Mouse (Mus musculus) embryonic facial prominence, embryonic 13.5 days (tissue): ENCODE measurements around the gene Rap1gap. TPM values are rescaled to one million over a fixed set of nuclear protein-coding genes. Genes with fewer than 3 reads are reported as not detected.

Experiments used
- ATAC-seq: fragments of 200-750 bp; cut with Nextera tagmentation; 2 replicates; pipeline ENCODE4 v1.8.0; 2017; ENCODE audit warnings: low read depth; ENCODE audit not compliant: insufficient number of reproducible peaks, insufficient read depth, low FRiP score, low TSS enrichment
- H3K27ac ChIP-seq: fragments of 300-500 bp; sonication (generic); 2 replicates; pipeline ENCODE4 v1.5.1; 2015; ENCODE audit warnings: moderate library complexity, mild to moderate bottlenecking, inconsistent platforms
- H3K27me3 ChIP-seq: fragments of 300-500 bp; sonication (generic); 2 replicates; pipeline ENCODE4 v1.6.1; 2015; ENCODE audit warnings: mild to moderate bottlenecking, inconsistent platforms
- H3K36me3 ChIP-seq: fragments of 300-500 bp; sonication (generic); 2 replicates; pipeline ENCODE4 v1.6.1; 2015; ENCODE audit warnings: mild to moderate bottlenecking, inconsistent platforms
- H3K4me1 ChIP-seq: fragments of 300-500 bp; sonication (generic); 2 replicates; pipeline ENCODE4 v1.6.1; 2015; ENCODE audit warnings: inconsistent platforms
- H3K4me2 ChIP-seq: fragments of 300-500 bp; sonication (generic); 2 replicates; pipeline ENCODE4 v1.6.1; 2015; ENCODE audit warnings: moderate library complexity, mild to moderate bottlenecking, inconsistent platforms
- H3K4me3 ChIP-seq: fragments of 300-500 bp; sonication (generic); 2 replicates; pipeline ENCODE4 v1.5.1; 2015; ENCODE audit warnings: mild to moderate bottlenecking, inconsistent platforms
- H3K9ac ChIP-seq: fragments of 300-500 bp; sonication (generic); 2 replicates; pipeline ENCODE4 v1.6.1; 2015; ENCODE audit warnings: mild to moderate bottlenecking, inconsistent platforms
- H3K9me3 ChIP-seq: fragments of 300-500 bp; sonication (generic); 2 replicates; pipeline ENCODE4 v1.6.1; 2016; ENCODE audit warnings: inconsistent platforms
- WGBS: fragments of 180-500 bp; shearing (Covaris S2); methylation state at CpG from one replicate; pipeline ENCODE4 v1.1.7; 2015; ENCODE audit warnings: mixed read lengths; 5-methylcytosine and 5-hydroxymethylcytosine counted together
- polyA plus RNA-seq: library from polyadenylated mRNA; unstranded; fragments of >200 nt; fragmentation: Nextera tagmentation; extraction: Ambion mirVana; gene quantifications from 2 replicates; pipeline ENCODE4 v1.2.1, GENCODE M21; 2015

The Rap1gap gene
- polyA plus RNA-seq, 1 experiment from 2014 or later, result 15.7 TPM

DNA sequence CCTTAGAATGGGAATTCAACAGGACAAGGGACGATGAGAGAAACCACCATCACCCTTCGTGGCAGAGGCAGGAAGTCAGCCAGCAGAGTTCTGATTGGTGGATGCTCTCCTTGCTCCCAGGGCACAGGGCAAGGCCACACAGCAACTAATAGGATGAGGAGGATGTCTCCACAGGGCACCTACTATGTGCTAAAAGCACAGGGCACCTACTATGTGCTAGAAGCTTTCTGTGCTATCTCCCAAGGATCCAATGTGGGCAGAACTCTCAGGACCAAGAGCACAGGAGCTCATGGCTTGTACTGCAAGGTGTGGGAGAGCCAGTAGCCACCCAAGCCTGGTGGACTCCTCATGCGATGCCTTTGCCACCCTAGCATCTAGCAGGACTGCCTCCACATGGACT lies 107.2 kb downstream of the Rap1gap start:
- Histone ChIP-seq H3K4me3 (no peak overlapping the region), H3K27ac (no peak overlapping the region), H3K36me3 (no peaks in the 10 kb centered on the region), H3K9me3 (no peaks in the 10 kb centered on the region), H3K27me3 (no peaks in the 10 kb centered on the region), H3K4me2 (no peak overlapping the region), H3K4me1 (peaks cover 60% of the 10 kb centered on the region), H3K9ac (no peak overlapping the region)
- WGBS, result 69% methylated on average over 3 of the region's 3 CpGs
- no peak for ATAC-seq

DNA sequence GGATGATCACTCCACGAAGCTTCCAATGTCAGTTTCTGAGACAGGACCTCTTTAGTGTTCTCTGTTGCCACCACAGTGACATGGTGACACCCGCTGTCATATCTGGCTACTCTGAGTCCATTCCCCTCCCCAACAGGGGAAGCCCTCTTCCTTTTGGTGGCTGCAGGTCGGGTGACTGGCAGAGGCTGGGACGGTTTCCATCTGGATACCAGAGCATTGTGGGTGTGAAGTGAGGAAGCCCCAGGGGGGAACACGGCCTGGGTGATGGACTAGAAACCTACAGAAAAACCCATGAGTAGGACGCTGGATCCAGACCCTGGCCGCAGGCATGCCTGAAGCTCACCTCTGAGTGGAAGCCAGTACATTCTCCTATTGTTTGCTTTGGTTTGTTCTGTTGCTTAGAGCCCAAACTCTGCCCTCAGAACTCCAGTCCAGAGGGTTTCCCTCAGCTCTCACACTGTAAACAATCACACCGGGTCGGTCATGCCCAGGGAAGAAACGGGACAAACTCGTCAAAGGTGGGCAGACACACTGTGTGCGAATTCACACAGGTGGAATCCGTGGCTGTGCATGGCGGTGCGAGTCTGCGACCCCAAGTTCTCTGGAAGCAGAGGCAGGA lies 108.0 kb downstream of the Rap1gap start:
- H3K4me1 ChIP-seq, result peaks cover 60% of the 10 kb centered on the region
- WGBS, result 80% methylated on average over 16 of the region's 16 CpGs

DNA sequence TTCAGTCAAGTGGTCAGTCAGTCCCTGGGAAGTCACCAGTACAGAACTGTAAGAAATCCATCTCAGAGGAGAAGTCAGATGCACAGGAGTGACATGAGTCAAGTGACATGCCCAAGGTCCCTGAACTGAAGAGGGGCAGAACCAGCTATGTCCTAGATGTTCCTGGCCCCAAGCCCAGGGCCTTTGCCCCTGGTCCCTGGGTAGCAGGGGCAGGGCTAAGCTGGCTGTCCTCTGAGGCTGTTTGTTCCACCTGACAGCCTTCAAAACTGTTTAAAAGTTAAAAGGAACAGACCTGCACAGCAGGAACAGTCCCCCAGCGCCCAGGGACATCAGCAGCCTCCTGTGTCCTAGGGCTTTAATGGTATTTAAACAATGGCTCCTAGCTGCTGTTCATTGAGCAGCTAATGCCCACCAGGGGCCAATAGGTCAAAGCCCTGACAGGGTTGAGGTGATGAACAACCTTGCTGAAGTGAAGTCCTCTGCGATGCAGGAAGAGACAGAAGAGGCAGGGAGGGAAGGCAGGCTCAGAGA lies 108.9 kb downstream of the Rap1gap start:
- no peaks in the 10 kb centered on the region for H3K36me3 ChIP-seq
- no peaks in the 10 kb centered on the region for H3K27me3 ChIP-seq
- no peak overlapping the region for H3K4me3 ChIP-seq
- 30% methylated on average over 2 of the region's 2 CpGs for WGBS
- H3K4me1 ChIP-seq, result peaks cover 60% of the 10 kb centered on the region
- peak overlapping the region; percentile 81 for H3K27ac ChIP-seq
- no peak overlapping the region for H3K9ac ChIP-seq
- no peak for ATAC-seq
- H3K9me3 ChIP-seq, result no peaks in the 10 kb centered on the region
- no peak overlapping the region for H3K4me2 ChIP-seq

More for the DNA sequence above, 108.0 kb downstream of the Rap1gap start:
- no peak overlapping the region for H3K9ac ChIP-seq
- H3K9me3 ChIP-seq, result no peaks in the 10 kb centered on the region
- ATAC-seq, result no peak
- H3K27ac ChIP-seq, result no peak overlapping the region
- H3K4me3 ChIP-seq, result no peak overlapping the region
- H3K27me3 ChIP-seq, result no peaks in the 10 kb centered on the region
- no peaks in the 10 kb centered on the region for H3K36me3 ChIP-seq
- H3K4me2 ChIP-seq, result no peak overlapping the region

DNA sequence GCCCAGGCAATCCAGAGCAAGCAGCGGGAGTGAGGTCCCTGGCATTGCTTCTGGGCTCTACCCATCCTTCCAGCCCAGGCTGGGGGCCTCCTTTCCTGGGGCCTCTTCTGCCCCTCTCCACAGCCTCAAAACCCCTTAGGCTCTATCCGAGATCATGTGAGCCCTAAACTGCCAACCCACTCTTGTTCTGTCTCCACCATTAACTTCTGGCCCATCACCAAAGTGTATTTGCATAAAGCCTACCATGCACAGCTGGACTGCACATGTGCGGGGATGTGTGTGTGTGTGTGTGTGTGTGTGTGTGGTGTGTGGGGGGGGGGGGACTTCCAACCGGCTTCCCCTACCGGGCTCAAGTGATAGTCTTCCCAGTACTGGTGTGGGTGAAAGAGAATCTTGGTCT lies 109.5 kb downstream of the Rap1gap start:
- Histone ChIP-seq H3K9ac (no peak overlapping the region), H3K36me3 (no peaks in the 10 kb centered on the region), H3K9me3 (no peaks in the 10 kb centered on the region), H3K4me1 (peaks cover 59% of the 10 kb centered on the region), H3K4me3 (no peak overlapping the region), H3K27ac (peak overlapping the region; percentile 81), H3K27me3 (no peaks in the 10 kb centered on the region), H3K4me2 (no peak overlapping the region; the same call in 1 of the 2 replicates)
- ATAC-seq, result peak; percentile 62
- WGBS, result 29% methylated on average over 5 of the region's 5 CpGs

DNA sequence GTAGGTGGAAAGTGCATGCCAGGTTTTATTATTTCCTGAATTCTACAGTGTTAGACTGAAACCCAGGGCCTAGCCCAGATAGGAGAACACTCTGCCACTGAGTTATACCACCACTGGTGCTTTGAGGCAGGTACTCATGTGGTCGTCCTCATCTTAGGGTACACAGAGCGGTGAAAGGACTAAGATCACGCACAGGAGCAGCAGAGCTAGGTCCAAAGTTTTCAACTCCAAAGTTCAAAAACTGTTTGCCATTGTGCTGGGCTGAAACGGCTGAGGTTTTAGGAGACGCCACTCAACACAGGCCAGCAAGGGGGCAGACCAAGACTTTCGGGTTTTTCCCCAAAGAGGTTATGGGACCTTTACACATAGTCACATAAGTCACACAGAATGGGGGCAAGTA lies 110.0 kb downstream of the Rap1gap start:
- H3K27ac ChIP-seq, result peak overlapping the region; percentile 81
- no peak overlapping the region for H3K4me2 ChIP-seq
- H3K9me3 ChIP-seq, result no peaks in the 10 kb centered on the region
- no peaks in the 10 kb centered on the region for H3K36me3 ChIP-seq
- ATAC-seq, result no peak
- no peaks in the 10 kb centered on the region for H3K27me3 ChIP-seq
- WGBS, result 85% methylated on average over 6 of the region's 6 CpGs
- no peak overlapping the region for H3K9ac ChIP-seq
- peaks cover 57% of the 10 kb centered on the region for H3K4me1 ChIP-seq
- no peak overlapping the region for H3K4me3 ChIP-seq

DNA sequence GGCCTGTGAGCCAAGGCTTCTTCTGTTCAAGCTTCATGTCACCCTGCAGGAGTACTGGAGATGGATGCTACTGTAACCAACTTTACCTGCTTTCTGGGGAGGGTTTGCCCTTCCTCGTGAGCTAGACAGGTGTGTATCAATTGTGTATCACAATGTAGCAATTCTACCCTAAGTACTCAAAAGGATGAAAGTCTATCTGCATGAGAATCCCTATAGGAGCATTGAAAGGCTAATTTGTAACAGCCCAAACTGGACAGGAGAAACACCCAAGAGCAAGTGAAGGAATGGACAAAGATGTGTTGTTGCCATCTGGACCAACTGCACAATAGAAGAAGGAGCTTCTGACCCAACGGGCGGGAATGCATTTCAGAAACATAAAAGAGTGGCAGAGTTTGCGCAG lies 113.3 kb downstream of the Rap1gap start:
- peaks cover 33% of the 10 kb centered on the region for H3K4me1 ChIP-seq
- no peak overlapping the region for H3K4me2 ChIP-seq
- 0 out of 2 replicates have a peak overlapping the region, but pooled peaks have one; percentile 2 for H3K27ac ChIP-seq
- H3K36me3 ChIP-seq, result no peaks in the 10 kb centered on the region
- no peak overlapping the region for H3K4me3 ChIP-seq
- H3K9me3 ChIP-seq, result no peaks in the 10 kb centered on the region
- no peak overlapping the region for H3K9ac ChIP-seq
- no peaks in the 10 kb centered on the region for H3K27me3 ChIP-seq
- 87% methylated on average over 4 of the region's 4 CpGs for WGBS
- no peak for ATAC-seq

DNA sequence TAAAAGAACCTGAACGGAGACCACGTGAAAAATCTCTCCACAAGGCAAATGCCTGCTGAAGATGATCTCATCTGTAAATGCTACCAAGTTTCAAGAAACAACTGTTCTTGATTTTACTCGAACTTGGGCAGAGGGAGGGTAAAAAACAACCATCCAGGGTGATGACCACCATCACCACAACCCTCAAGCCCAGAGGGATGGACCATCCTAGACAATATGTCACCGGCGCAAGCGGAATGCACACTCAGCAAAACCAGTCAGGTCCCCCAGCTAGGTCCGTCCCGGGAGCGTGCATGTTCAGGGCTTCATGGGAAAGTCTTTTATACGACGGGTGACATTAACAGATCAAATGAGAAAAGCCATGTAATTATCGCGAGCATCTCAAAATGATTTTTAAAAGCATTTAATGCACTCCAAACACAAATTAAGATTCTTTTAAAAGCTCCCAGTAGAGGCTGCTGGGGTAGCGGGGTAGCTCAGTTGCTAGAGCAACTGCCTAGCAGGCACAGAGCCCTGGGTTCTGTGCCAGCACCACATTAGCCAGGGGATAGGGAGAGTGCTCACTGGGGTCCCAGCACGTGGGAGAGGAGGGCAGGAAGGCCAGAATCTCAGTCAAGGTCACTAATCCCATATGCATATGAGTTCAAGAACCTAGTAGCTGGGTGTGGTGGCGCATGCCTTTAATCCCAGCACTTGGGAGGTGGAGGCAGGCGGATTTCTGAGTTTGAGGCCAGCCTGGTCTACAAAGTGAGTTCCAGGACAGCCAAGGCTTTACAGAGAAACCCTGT lies 114.1 kb downstream of the Rap1gap start:
- Histone ChIP-seq H3K4me1 (peaks cover 29% of the 10 kb centered on the region), H3K9ac (no peak overlapping the region), H3K9me3 (no peaks in the 10 kb centered on the region), H3K4me2 (no peak overlapping the region), H3K27ac (peak overlapping the region; percentile 62; the same call in 1 of the 2 replicates), H3K4me3 (no peak overlapping the region), H3K27me3 (no peaks in the 10 kb centered on the region), H3K36me3 (no peaks in the 10 kb centered on the region)
- no peak for ATAC-seq
- 63% methylated on average over 17 of the region's 17 CpGs for WGBS

Other genes starting within 250 kb of the Rap1gap start
- 0.29 TPM in 1 of 2 replicates, not detected in the other for gene Cela3b, start 234.2 kb upstream of the Rap1gap start, polyA plus RNA-seq
- gene 1700013G24Rik, start 211.4 kb upstream of the Rap1gap start, polyA plus RNA-seq, result not detected in 2 replicates
- 28.2 and 30.0 TPM in 2 replicates for gene Hspg2, start 196.0 kb upstream of the Rap1gap start, polyA plus RNA-seq
- gene Ldlrad2, start 90.2 kb upstream of the Rap1gap start, polyA plus RNA-seq, result not detected in 2 replicates
- gene Usp48, start 71.0 kb upstream of the Rap1gap start, polyA plus RNA-seq, result 83.3 and 86.5 TPM in 2 replicates
- 110 and 122 TPM in 2 replicates for gene Alpl, start 131.7 kb downstream of the Rap1gap start, polyA plus RNA-seq
- gene Ece1, start 197.5 kb downstream of the Rap1gap start, polyA plus RNA-seq, result 49.9 and 65.0 TPM in 2 replicates